12 mouse cellular contexts compared by ENCODE assay signal in genomic region chr13:3544925-3545324, GRCm38 (mm10). TPM values are rescaled to one million over a fixed set of nuclear protein-coding genes. Genes with fewer than 3 reads are reported as not detected.
DNase-seq lines count a peak whose midpoint lies in the region; ATAC-seq and TF ChIP-seq lines count a peak whose summit lies in the region.
"Had no signal": no experiment of that assay in that cellular context is flagged by ENCODE, and none has a peak within 500 bp of the region (broad histone marks: within the 10 kb centered on the region; RNA-seq: fewer than 3 reads in every experiment).

No protein-coding gene starts in this region.

- WGBS in liver, embryonic 15.5 days (ENCODE audit: insufficient replicate concordance): 47% methylated on average over 5 of the region's 5 CpGs

- 0 out of 2 replicates have a peak overlapping the region, but pooled peaks have one; percentile 16 for H3K27ac ChIP-seq in layer of hippocampus, adult 2 months
- H3K27ac ChIP-seq in liver, embryonic 15.5 days (replicated peaks): no peak overlapping the region
- H3K27ac ChIP-seq: hindbrain, embryonic 15.5 days had no signal

- no peak overlapping the region for H3K4me3 ChIP-seq in layer of hippocampus, adult 2 months
- H3K4me3 ChIP-seq in liver, embryonic 15.5 days (replicated peaks): no peak overlapping the region
- H3K4me3 ChIP-seq: hindbrain, embryonic 15.5 days had no signal

- peaks cover 26% of the 10 kb centered on the region for H3K36me3 ChIP-seq in liver, embryonic 15.5 days (replicated peaks)
- H3K36me3 ChIP-seq in splenic B cell, adult 2 months (ENCODE audit: control insufficient read depth, insufficient read depth, low read length, poor library complexity, severe bottlenecking): peaks cover 7% of the 10 kb centered on the region

- ATAC-seq in common myeloid progenitor, adult 5-6 weeks (replicated peaks; ENCODE audit: low read depth, poor library complexity, severe bottlenecking): peak; percentile 70
- ATAC-seq in liver, embryonic 15.5 days (ENCODE audit: insufficient read depth): peak; percentile 35; the same call in 1 of the 2 replicates

- no peak for DNase-seq in layer of hippocampus, adult 2 months (ENCODE audit: low spot score in 2 of 2)
- DNase-seq in layer of hippocampus, postnatal 14 days (ENCODE audit: low spot score in 2 of 2): no peak
- peak; percentile 20 for DNase-seq in splenic B cell, adult 2 months (ENCODE audit: low read depth, low spot score)
- DNase-seq in T-cell, adult 2 months (ENCODE audit: low spot score): no peak
- DNase-seq in adrenal gland, adult (ENCODE audit: inconsistent age in 2 of 2, low spot score in 1 of 2): no peak
- DNase-seq: cerebellum, adult 8-10 months; embryo, embryonic 11 days; kidney, adult 8-10 months; right cerebral cortex, adult 18-20 months had no signal

- H3K27me3 ChIP-seq in liver, embryonic 15.5 days: no peaks in the 10 kb centered on the region
- no peaks in the 10 kb centered on the region for H3K27me3 ChIP-seq in splenic B cell, adult 2 months (ENCODE audit: control insufficient read depth, insufficient read depth, low read length, poor library complexity, severe bottlenecking)
- H3K27me3 ChIP-seq: hindbrain, embryonic 15.5 days had no signal

- no peaks in the 10 kb centered on the region for H3K9me3 ChIP-seq in liver, embryonic 15.5 days (replicated peaks)
- H3K9me3 ChIP-seq: hindbrain, embryonic 15.5 days had no signal

- TF ChIP-seq CTCF in layer of hippocampus, adult 2 months (conservative IDR thresholded peaks at IDR 0.05): peak; percentile 37

- H3K4me2 ChIP-seq in liver, embryonic 15.5 days: no peak overlapping the region
- H3K4me2 ChIP-seq: hindbrain, embryonic 15.5 days had no signal

- H3K4me1 ChIP-seq in liver, embryonic 15.5 days (replicated peaks): peaks cover 53% of the 10 kb centered on the region

- no peak overlapping the region for H3K9ac ChIP-seq in liver, embryonic 15.5 days
- H3K9ac ChIP-seq: hindbrain, embryonic 15.5 days had no signal

RNA-seq across cellular contexts. Expression of gene Gdi2, which starts 7.1 kb away (rescaled TPM):
- 100 to 1,000 TPM; 277 to 290 TPM for total RNA-seq in layer of hippocampus, adult 2 months (2021)
- 100 to 1,000 TPM; 301 to 313 TPM for total RNA-seq in layer of hippocampus, postnatal 14 days (2021)
- 466 and 530 TPM in 2 replicates for total RNA-seq in common myeloid progenitor, adult 5-6 weeks (2017)
- 147 and 156 TPM in 2 replicates for polyA plus RNA-seq in liver, embryonic 15.5 days (2015; fragmentation: Nextera tagmentation; extraction: Ambion mirVana)
